Mouse (Mus musculus) neural tube, embryonic 12.5 days (tissue): ENCODE measurements around the gene Hoxa2. TPM values are rescaled to one million over a fixed set of nuclear protein-coding genes. Genes with fewer than 3 reads are reported as not detected.

Source experiments
- ATAC-seq: fragments of 200-750 bp; cut with Nextera tagmentation; 2 replicates; pipeline ENCODE4 v1.8.0; 2017; ENCODE audit warnings: low read depth, mild to moderate bottlenecking, moderate TSS enrichment, moderate library complexity; ENCODE audit not compliant: low FRiP score
- H3K27ac ChIP-seq: fragments of 300-500 bp; sonication (generic); 2 replicates; pipeline ENCODE4 v1.5.1; 2016
- H3K27me3 ChIP-seq: fragments of 300-500 bp; sonication (generic); replicated peaks from 2 replicates; pipeline ENCODE4 v1.6.1; 2016; ENCODE audit warnings: mild to moderate bottlenecking
- H3K36me3 ChIP-seq: fragments of 300-500 bp; sonication (generic); 2 replicates; pipeline ENCODE4 v1.6.1; 2016; ENCODE audit warnings: mild to moderate bottlenecking
- H3K4me1 ChIP-seq: fragments of 300-500 bp; sonication (generic); 2 replicates; pipeline ENCODE4 v1.6.1; 2016
- H3K4me2 ChIP-seq: fragments of 300-500 bp; sonication (generic); replicated peaks from 2 replicates; pipeline ENCODE4 v1.6.1; 2016; ENCODE audit warnings: mild to moderate bottlenecking
- H3K4me3 ChIP-seq: fragments of 300-500 bp; sonication (generic); 2 replicates; pipeline ENCODE4 v1.5.1; 2016
- H3K9ac ChIP-seq: fragments of 300-500 bp; sonication (generic); 2 replicates; pipeline ENCODE4 v1.6.1; 2016; ENCODE audit warnings: mild to moderate bottlenecking
- H3K9me3 ChIP-seq: fragments of 300-500 bp; sonication (generic); 2 replicates; pipeline ENCODE4 v1.6.1; 2016; ENCODE audit warnings: mild to moderate bottlenecking
- WGBS: fragments of 180-500 bp; shearing (Covaris S2); methylation state at CpG from one replicate; pipeline ENCODE4 v1.1.7; 2016; 5-methylcytosine and 5-hydroxymethylcytosine counted together
- polyA plus RNA-seq: library from polyadenylated mRNA; unstranded; fragments of >200 nt; fragmentation: Nextera tagmentation; extraction: Ambion mirVana; gene quantifications from 2 replicates; pipeline ENCODE4 v1.2.1, GENCODE M21; 2016

Hoxa2 gene
- polyA plus RNA-seq, 1 experiment from 2014 or later = 25.6 TPM

GRCm38 (mm10) chr6:52158276-52159051 lies 6.2 kb downstream of the Hoxa2 start, which contains the start of gene Hoxa1:
Gene Hoxa1 (minus strand): TSS chr6:52158317.
- under 1% methylated on average over 55 of the region's 55 CpGs for WGBS
- H3K36me3 ChIP-seq = peaks cover 3% of the 10 kb centered on the region; the same call in 1 of the 2 replicates
- no peaks in the 10 kb centered on the region for H3K9me3 ChIP-seq
- peak within 1 kb of the TSS; percentile 89 for H3K9ac ChIP-seq
- H3K27me3 ChIP-seq = no peaks in the 10 kb centered on the region
- peak; percentile 82 for ATAC-seq
- peaks cover 50% of the 10 kb centered on the region for H3K4me1 ChIP-seq
- H3K27ac ChIP-seq = peak within 1 kb of the TSS; percentile 98
- H3K4me3 ChIP-seq = peak within 1 kb of the TSS; percentile 75
- peak within 1 kb of the TSS; percentile 99 for H3K4me2 ChIP-seq

GRCm38 (mm10) chr6:52157466-52158275 lies 7.0 kb downstream of the Hoxa2 start:
- WGBS = under 1% methylated on average over 32 of the region's 32 CpGs
- Histone ChIP-seq H3K9ac (peak overlapping the region; percentile 72), H3K9me3 (no peaks in the 10 kb centered on the region), H3K27ac (peak overlapping the region; percentile 58; the same call in 1 of the 2 replicates), H3K4me1 (peaks cover 58% of the 10 kb centered on the region), H3K4me3 (peak overlapping the region; percentile 75), H3K36me3 (peaks cover under 1% of the 10 kb centered on the region; the same call in 1 of the 2 replicates), H3K27me3 (no peaks in the 10 kb centered on the region), H3K4me2 (peak overlapping the region; percentile 99)
- peak; percentile 46 for ATAC-seq

GRCm38 (mm10) chr6:52156551-52157200 lies 8.0 kb downstream of the Hoxa2 start:
- 1% methylated on average over 20 of the region's 20 CpGs for WGBS
- Histone ChIP-seq H3K9ac (peak overlapping the region; percentile 72), H3K4me2 (peak overlapping the region; percentile 99), H3K9me3 (no peaks in the 10 kb centered on the region), H3K36me3 (no peaks in the 10 kb centered on the region), H3K27ac (no peak overlapping the region), H3K4me1 (peaks cover 65% of the 10 kb centered on the region), H3K27me3 (no peaks in the 10 kb centered on the region), H3K4me3 (peak overlapping the region; percentile 75)
- no peak for ATAC-seq

- Histone ChIP-seq H3K4me2 (peak overlapping the region; percentile 99), H3K27ac (no peak overlapping the region), H3K9me3 (no peaks in the 10 kb centered on the region), H3K4me1 (peaks cover 71% of the 10 kb centered on the region), H3K4me3 (no peak overlapping the region), H3K27me3 (no peaks in the 10 kb centered on the region), H3K9ac (no peak overlapping the region), H3K36me3 (no peaks in the 10 kb centered on the region)
- 38% methylated on average over 3 of the region's 3 CpGs for WGBS
- ATAC-seq = no peak
Measured at GRCm38 (mm10) chr6:52155471-52155870, 9.2 kb downstream of the Hoxa2 start.

GRCm38 (mm10) chr6:52154044-52154443 lies 10.6 kb downstream of the Hoxa2 start:
- no peak for ATAC-seq
- H3K27ac ChIP-seq = 0 out of 2 replicates have a peak overlapping the region, but pooled peaks have one; percentile 46
- H3K9me3 ChIP-seq = no peaks in the 10 kb centered on the region
- 10% methylated on average over 5 of the region's 5 CpGs for WGBS
- peaks cover 60% of the 10 kb centered on the region for H3K4me1 ChIP-seq
- H3K27me3 ChIP-seq = no peaks in the 10 kb centered on the region
- no peak overlapping the region for H3K4me3 ChIP-seq
- H3K4me2 ChIP-seq = peak overlapping the region; percentile 38; the same call in 1 of the 2 replicates
- H3K9ac ChIP-seq = no peak overlapping the region
- H3K36me3 ChIP-seq = no peaks in the 10 kb centered on the region

GRCm38 (mm10) chr6:52153270-52153669 lies 11.4 kb downstream of the Hoxa2 start:
- no peaks in the 10 kb centered on the region for H3K27me3 ChIP-seq
- H3K4me3 ChIP-seq = no peak overlapping the region
- H3K36me3 ChIP-seq = no peaks in the 10 kb centered on the region
- H3K4me2 ChIP-seq = peak overlapping the region; percentile 40
- no peak overlapping the region for H3K9ac ChIP-seq
- ATAC-seq = no peak
- WGBS = 1% methylated on average over 6 of the region's 6 CpGs
- no peak overlapping the region for H3K27ac ChIP-seq
- H3K4me1 ChIP-seq = peaks cover 58% of the 10 kb centered on the region
- H3K9me3 ChIP-seq = no peaks in the 10 kb centered on the region

GRCm38 (mm10) chr6:52152226-52153193 lies 12.1 kb downstream of the Hoxa2 start:
- no peak for ATAC-seq
- peak overlapping the region; percentile 40 for H3K4me2 ChIP-seq
- H3K9ac ChIP-seq = no peak overlapping the region
- H3K27me3 ChIP-seq = no peaks in the 10 kb centered on the region
- H3K27ac ChIP-seq = 0 out of 2 replicates have a peak overlapping the region, but pooled peaks have one; percentile 10
- H3K4me1 ChIP-seq = peaks cover 54% of the 10 kb centered on the region
- no peaks in the 10 kb centered on the region for H3K9me3 ChIP-seq
- H3K4me3 ChIP-seq = no peak overlapping the region
- no peaks in the 10 kb centered on the region for H3K36me3 ChIP-seq
- 7% methylated on average over 16 of the region's 16 CpGs for WGBS

GRCm38 (mm10) chr6:52151571-52151970 lies 13.1 kb downstream of the Hoxa2 start:
- Histone ChIP-seq H3K4me3 (no peak overlapping the region), H3K9ac (no peak overlapping the region), H3K4me2 (no peak overlapping the region), H3K9me3 (no peaks in the 10 kb centered on the region), H3K36me3 (no peaks in the 10 kb centered on the region), H3K27ac (no peak overlapping the region), H3K4me1 (peaks cover 45% of the 10 kb centered on the region), H3K27me3 (no peaks in the 10 kb centered on the region)
- WGBS = 34% methylated on average over 4 of the region's 4 CpGs
- ATAC-seq = no peak

GRCm38 (mm10) chr6:52150401-52150966 lies 14.1 kb downstream of the Hoxa2 start:
- no peak for ATAC-seq
- Histone ChIP-seq H3K27ac (no peak overlapping the region), H3K4me1 (peaks cover 35% of the 10 kb centered on the region), H3K9ac (no peak overlapping the region), H3K4me2 (peak overlapping the region; percentile 50), H3K36me3 (no peaks in the 10 kb centered on the region), H3K9me3 (no peaks in the 10 kb centered on the region), H3K4me3 (no peak overlapping the region), H3K27me3 (no peaks in the 10 kb centered on the region)
- WGBS = 6% methylated on average over 16 of the region's 16 CpGs

GRCm38 (mm10) chr6:52139115-52139514 lies 25.5 kb downstream of the Hoxa2 start:
- Histone ChIP-seq H3K27ac (no peak overlapping the region), H3K27me3 (no peaks in the 10 kb centered on the region), H3K9me3 (no peaks in the 10 kb centered on the region), H3K4me3 (no peak overlapping the region), H3K9ac (no peak overlapping the region), H3K36me3 (no peaks in the 10 kb centered on the region), H3K4me1 (peaks cover 15% of the 10 kb centered on the region), H3K4me2 (no peak overlapping the region)
- no peak for ATAC-seq
- 59% methylated on average over 5 of the region's 5 CpGs for WGBS

- Histone ChIP-seq H3K4me2 (0 out of 2 replicates have a peak overlapping the region, but pooled peaks have one; percentile 20), H3K27ac (no peak overlapping the region), H3K9me3 (no peaks in the 10 kb centered on the region), H3K4me3 (no peak overlapping the region), H3K9ac (no peak overlapping the region), H3K27me3 (no peaks in the 10 kb centered on the region), H3K4me1 (peaks cover 15% of the 10 kb centered on the region), H3K36me3 (no peaks in the 10 kb centered on the region)
- no peak for ATAC-seq
- 29% methylated on average over 10 of the region's 10 CpGs for WGBS
Measured at GRCm38 (mm10) chr6:52138576-52138975, 26.1 kb downstream of the Hoxa2 start.
